Mouse (Mus musculus): Measurements from ENCODE around the gene Zfp260.

DNA sequence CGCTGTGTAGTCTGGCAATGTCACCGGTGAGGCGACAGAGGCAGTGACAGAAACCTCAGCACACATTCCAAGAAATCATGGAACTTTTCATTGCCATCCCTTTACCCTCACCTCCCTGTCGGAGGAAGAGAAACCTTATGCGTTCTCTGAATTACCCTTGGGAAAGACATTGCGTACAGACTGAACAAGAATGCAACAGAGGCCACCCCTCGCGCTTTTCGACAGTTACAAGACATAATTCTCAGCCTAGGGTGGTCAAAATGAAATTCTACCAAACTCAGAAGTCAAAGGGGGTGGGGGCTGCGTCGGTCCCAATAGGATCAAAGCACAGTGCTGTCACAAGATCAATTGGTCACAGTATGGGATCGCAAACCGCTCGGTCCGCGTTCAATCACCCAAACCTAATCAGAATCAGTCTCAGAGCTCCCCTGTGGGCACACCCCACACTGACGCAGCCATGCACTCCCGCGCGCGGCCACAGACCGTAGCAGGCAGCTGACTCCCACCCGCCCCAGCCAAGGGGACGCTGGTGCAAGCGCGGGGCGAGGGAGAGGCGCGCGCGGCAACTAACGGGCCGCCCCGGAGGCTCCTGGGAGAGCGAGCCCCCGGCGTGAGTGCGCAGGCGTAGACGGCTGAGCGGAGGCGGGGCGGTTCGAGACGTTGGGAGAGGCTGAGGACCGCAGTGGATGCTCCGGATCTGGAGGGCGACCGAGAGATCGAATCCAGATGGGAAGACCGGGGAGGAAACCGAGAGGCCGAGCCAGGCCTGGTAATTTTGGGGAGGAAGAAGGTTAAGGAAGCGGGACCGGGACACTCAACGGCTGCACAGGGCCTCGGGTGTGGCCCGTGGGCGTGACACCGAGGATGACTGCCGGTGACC lies 27.0 kb downstream of the Zfp260 start, which contains the start of gene Zfp382:
- TF ChIP-seq CTCF (IDR thresholded peaks at IDR 0.05; ENCODE audit: low read depth, low read length): no peak
- peak; percentile 42 for TF ChIP-seq POLR2A (IDR thresholded peaks at IDR 0.05; ENCODE audit: insufficient read depth, low read length)

All from ES-Bruce4 (cell line).